Mouse (Mus musculus): Measurements from ENCODE around the gene Abca13.

DNA sequence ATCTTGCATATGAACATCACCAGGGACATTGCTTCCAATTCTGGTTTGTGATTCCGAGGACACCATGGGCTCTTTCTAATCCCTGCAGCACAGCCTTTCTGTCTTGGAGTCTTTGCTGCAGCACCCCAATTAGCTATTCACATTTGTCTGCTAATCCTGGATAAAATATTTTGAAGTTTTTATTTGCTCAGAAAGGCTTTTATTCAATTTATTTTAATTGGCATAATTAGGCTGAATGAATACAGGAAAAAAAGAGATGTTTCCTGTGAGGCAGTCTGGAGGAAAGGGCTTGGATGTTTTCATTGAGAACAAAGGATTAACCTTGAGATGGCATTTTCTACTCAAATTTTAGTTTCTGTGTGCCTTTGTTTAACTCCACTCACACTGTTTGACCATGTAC is 428.2 kb downstream of the Abca13 start:
- TF ChIP-seq CTCF (IDR thresholded peaks at IDR 0.05; ENCODE audit: borderline replicate concordance, extremely low read depth, insufficient read depth, insufficient read length) (no peak), POLR2A (IDR thresholded peaks at IDR 0.05; ENCODE audit: borderline replicate concordance, extremely low read depth, insufficient read depth, insufficient read length, poor library complexity, severe bottlenecking) (no peak)

Data from brain, embryonic 14.5 days (tissue).